ENCODE assay signal across 20 mouse cellular contexts in the genomic region with DNA sequence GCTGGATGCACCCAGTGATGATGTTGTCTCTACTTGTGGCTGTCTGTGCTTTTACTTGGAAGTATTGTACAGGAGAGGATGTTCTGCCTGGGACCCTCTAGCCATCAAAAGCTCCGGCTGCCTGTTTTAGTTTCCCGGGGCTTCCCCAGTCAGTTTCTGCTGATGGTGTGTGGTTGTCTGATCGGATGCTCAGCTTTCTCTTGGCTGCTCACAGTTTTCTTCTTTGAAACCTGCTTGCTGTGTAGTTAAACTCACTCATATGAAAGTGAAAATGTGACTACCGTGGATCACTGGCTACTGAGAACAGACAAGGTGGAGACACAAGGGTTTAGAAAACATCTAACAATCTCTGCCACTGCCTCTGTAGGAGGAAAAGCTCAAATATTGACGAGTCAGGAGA. TPM values are rescaled to one million over a fixed set of nuclear protein-coding genes. Genes with fewer than 3 reads are reported as not detected.
"Had no signal": no experiment of that assay in that cellular context is flagged by ENCODE, and none has a peak within 500 bp of the region (broad histone marks: within the 10 kb centered on the region; RNA-seq: fewer than 3 reads in every experiment).

No protein-coding gene starts in this region.

- DNase-seq: kidney, adult 11 months; kidney, adult 9 months; lung, postnatal 14 days; retina, postnatal 1 day; right cerebral cortex, postnatal 14 days; thymus, postnatal 4 days had no signal

- H3K27ac ChIP-seq: kidney, postnatal 0 days; left cerebral cortex, adult 2 months; limb, embryonic 10.5 days; liver, embryonic 14.5 days; lung, embryonic 15.5 days; macrophage; midbrain, embryonic 15.5 days; neural tube, embryonic 13.5 days; stomach, postnatal 0 days had no signal

- ATAC-seq: midbrain, embryonic 15.5 days had no signal

- H3K9ac ChIP-seq: liver, embryonic 14.5 days; lung, embryonic 15.5 days; midbrain, embryonic 15.5 days; neural tube, embryonic 13.5 days had no signal

- H3K9me3 ChIP-seq: limb, embryonic 10.5 days; lung, embryonic 15.5 days; megakaryocyte, embryonic 14.5 days; midbrain, embryonic 15.5 days; neural tube, embryonic 13.5 days had no signal

- H3K4me3 ChIP-seq: left cerebral cortex, adult 2 months; limb, embryonic 10.5 days; lung, embryonic 15.5 days; megakaryocyte, embryonic 14.5 days; midbrain, embryonic 15.5 days; neural tube, embryonic 13.5 days had no signal

- H3K4me2 ChIP-seq: lung, embryonic 15.5 days; midbrain, embryonic 11.5 days; midbrain, embryonic 15.5 days; neural tube, embryonic 13.5 days had no signal

- H3K4me1 ChIP-seq: lung, embryonic 15.5 days; midbrain, embryonic 15.5 days; neural tube, embryonic 13.5 days had no signal

- H3K27me3 ChIP-seq: lung, embryonic 15.5 days; midbrain, embryonic 15.5 days; neural tube, embryonic 13.5 days had no signal

- H3K36me3 ChIP-seq: limb, embryonic 10.5 days; lung, embryonic 15.5 days; midbrain, embryonic 15.5 days; neural tube, embryonic 13.5 days had no signal

RNA-seq across cellular contexts. Expression of a gene that starts 7.6 kb away (rescaled TPM):
- total RNA-seq: layer of hippocampus, postnatal 25 days; left cerebral cortex, adult 2 months; left cerebral cortex, postnatal 14 days had no signal
- polyA plus RNA-seq: limb, embryonic 10.5 days; macrophage; midbrain, embryonic 15.5 days had no signal

RNA-seq across cellular contexts. Expression of a gene that starts 34.7 kb away (rescaled TPM):
- total RNA-seq: left cerebral cortex, adult 2 months; left cerebral cortex, postnatal 14 days had no signal
- polyA plus RNA-seq: limb, embryonic 10.5 days; lung, embryonic 15.5 days; macrophage; midbrain, embryonic 11.5 days; midbrain, embryonic 15.5 days; neural tube, embryonic 13.5 days; spleen, adult 2 months had no signal
